Mouse (Mus musculus) layer of hippocampus, adult 2 months (tissue): ENCODE measurements around the gene Opcml. TPM values are rescaled to one million over a fixed set of nuclear protein-coding genes. Genes with fewer than 3 reads are reported as not detected.

Experiments
- DNase-seq, 2 experiments: peaks; one replicate each; pipeline ENCODE4 v3.0.0; 2022; ENCODE audit warnings: low spot score in 2 of 2
- H3K27ac ChIP-seq: fragments of 200-600 bp; 2 replicates; pipeline ENCODE4 v1.8.1; 2022
- H3K4me3 ChIP-seq: fragments of 200-600 bp; 2 replicates; pipeline ENCODE4 v1.8.1; 2022; ENCODE audit warnings: mild to moderate bottlenecking
- CTCF ChIP-seq: fragments of 200-600 bp; conservative IDR thresholded peaks from 2 replicates; pipeline ENCODE4 v1.8.1; 2022; ENCODE audit warnings: antibody characterized with exemption, mild to moderate bottlenecking, moderate library complexity
- total RNA-seq, 2 experiments: library from RNA; stranded (reverse); gene quantifications; 2 replicates each; pipeline ENCODE4 v1.2.3; 2021

Opcml gene
- total RNA-seq, 2 experiments from 2014 or later = 252 to 259 TPM

DNA sequence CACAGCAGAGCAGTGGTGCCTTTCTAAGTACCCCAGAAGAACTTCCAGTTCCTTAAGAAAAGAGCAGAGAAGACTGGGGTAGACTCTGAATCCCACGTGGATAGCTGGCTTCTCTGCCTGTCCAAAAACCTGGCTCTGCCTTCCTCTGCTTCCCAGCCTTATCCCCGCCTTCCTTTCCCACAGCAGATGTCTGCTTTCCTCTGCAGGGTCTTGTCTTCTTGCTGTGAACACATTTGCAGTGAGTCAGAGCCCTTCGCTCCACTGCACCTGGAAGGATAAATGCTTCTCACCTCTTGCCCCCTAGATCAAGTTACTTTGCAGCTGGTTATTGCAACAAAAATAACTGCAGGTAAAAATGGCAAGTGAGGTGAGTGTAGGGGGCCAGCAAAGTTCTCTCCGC is 290.1 kb downstream of the Opcml start:
- TF ChIP-seq CTCF = no peak
- no peak for DNase-seq
- H3K27ac ChIP-seq = 0 out of 2 replicates have a peak overlapping the region, but pooled peaks have one; percentile 7
- no peak overlapping the region for H3K4me3 ChIP-seq

DNA sequence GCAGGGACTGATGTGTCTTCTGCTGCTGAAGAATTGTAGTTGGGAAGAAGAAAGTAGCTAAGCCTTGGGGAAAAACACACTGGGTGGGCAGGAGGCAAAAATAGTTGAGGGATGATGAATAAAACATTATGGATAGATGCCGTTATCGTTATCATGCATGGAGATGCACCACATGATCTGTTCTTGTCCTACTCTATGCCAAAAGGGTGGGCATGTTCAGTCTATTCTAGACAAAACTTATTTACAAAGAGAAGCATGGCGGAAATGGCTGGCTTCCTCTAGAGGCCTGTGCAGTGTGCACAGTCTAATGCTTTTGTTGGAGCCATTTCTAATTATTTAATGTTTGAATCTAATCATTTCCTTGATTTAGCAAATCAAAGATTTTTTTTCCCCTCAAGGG is 293.2 kb downstream of the Opcml start:
- no peak for TF ChIP-seq CTCF
- no peak overlapping the region; the same call in 1 of the 2 replicates for H3K27ac ChIP-seq
- DNase-seq = no peak
- no peak overlapping the region for H3K4me3 ChIP-seq

- H3K4me3 ChIP-seq = no peak overlapping the region
- TF ChIP-seq CTCF = no peak
- DNase-seq = no peak
- H3K27ac ChIP-seq = peak overlapping the region; percentile 54
Measured at GRCm38 (mm10) chr9:28084273-28084726, 293.7 kb downstream of the Opcml start.

GRCm38 (mm10) chr9:28091395-28091794 is 300.8 kb downstream of the Opcml start:
- no peak overlapping the region for H3K4me3 ChIP-seq
- no peak for DNase-seq
- no peak overlapping the region for H3K27ac ChIP-seq
- TF ChIP-seq CTCF = no peak

DNA sequence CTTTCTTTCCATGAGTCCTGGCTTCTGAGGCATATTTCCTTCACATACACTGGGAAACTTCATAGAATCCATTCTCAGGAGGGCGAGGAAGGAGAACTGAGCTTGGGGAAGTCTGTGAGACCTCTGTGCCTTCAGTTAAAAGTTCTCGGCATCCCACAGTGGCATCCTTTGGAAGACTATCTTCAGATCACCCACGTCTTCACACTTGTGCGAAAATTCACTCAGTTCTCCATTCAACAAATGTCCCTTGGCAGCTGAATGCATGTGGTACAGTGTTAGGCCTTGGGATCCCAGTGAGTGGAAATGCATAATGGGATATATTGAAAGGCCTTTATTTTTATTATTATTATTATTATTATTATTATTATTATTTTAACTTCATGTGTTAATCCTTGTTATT is 304.1 kb downstream of the Opcml start:
- Histone ChIP-seq H3K27ac (no peak overlapping the region), H3K4me3 (no peak overlapping the region)
- TF ChIP-seq CTCF = no peak
- DNase-seq = no peak

- TF ChIP-seq CTCF = no peak
- Histone ChIP-seq H3K27ac (no peak overlapping the region), H3K4me3 (no peak overlapping the region)
- no peak for DNase-seq
Measured at GRCm38 (mm10) chr9:28096204-28096603, 305.6 kb downstream of the Opcml start.

- TF ChIP-seq CTCF = no peak
- DNase-seq = no peak
- H3K27ac ChIP-seq = peak overlapping the region; percentile 68
- no peak overlapping the region for H3K4me3 ChIP-seq
Measured at GRCm38 (mm10) chr9:28101981-28102380, 311.4 kb downstream of the Opcml start.

DNA sequence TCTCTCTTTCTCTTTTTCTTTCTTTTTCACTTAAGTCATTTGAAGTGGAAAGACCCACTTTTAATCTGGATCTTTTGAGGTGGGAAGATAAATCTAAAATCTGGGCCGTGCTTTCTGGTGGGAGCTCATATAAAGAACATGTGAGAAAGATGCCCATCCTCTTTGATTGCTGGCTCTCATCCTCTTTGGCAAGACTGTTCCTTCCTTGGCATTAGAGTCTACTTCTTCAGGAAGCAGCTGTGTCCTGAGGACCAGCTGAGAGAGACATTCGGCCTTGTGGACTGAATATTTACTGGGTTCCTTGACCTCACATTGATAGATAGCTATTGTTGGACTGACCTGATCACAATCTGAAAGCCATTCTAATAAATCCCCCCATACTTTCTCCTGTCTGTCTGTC is 331.3 kb downstream of the Opcml start:
- no peak for DNase-seq
- no peak overlapping the region for H3K27ac ChIP-seq
- no peak for TF ChIP-seq CTCF
- H3K4me3 ChIP-seq = no peak overlapping the region

GRCm38 (mm10) chr9:28128735-28129134 is 338.2 kb downstream of the Opcml start:
- DNase-seq = no peak

GRCm38 (mm10) chr9:28131521-28131920 is 340.9 kb downstream of the Opcml start:
- DNase-seq = no peak

More at GRCm38 (mm10) chr9:28128735-28129134, 338.2 kb downstream of the Opcml start:
- H3K4me3 ChIP-seq = no peak overlapping the region
- H3K27ac ChIP-seq = no peak overlapping the region
- no peak for TF ChIP-seq CTCF

DNA sequence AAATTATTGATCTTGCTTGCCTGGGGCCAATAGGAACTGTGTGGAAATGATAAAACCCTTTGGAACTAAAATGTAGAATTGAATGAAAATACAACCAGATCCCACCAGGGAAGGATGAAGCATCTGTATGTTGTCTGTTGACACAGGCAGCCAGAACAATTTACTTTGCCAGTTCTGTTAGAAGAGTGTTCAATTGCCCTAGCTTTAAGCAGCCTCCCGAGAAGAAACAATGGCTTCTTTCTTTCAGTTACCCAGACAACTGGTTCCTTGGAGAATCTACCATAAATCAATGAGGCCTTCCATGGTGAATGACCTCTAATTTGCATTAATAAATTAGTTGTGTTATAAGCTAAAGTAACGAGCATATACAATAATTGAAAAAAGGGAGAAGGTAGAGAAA is 346.0 kb downstream of the Opcml start:
- DNase-seq = no peak
- no peak overlapping the region for H3K4me3 ChIP-seq
- no peak overlapping the region for H3K27ac ChIP-seq
- TF ChIP-seq CTCF = no peak

More at GRCm38 (mm10) chr9:28131521-28131920, 340.9 kb downstream of the Opcml start:
- H3K4me3 ChIP-seq = no peak overlapping the region
- TF ChIP-seq CTCF = no peak
- H3K27ac ChIP-seq = no peak overlapping the region

DNA sequence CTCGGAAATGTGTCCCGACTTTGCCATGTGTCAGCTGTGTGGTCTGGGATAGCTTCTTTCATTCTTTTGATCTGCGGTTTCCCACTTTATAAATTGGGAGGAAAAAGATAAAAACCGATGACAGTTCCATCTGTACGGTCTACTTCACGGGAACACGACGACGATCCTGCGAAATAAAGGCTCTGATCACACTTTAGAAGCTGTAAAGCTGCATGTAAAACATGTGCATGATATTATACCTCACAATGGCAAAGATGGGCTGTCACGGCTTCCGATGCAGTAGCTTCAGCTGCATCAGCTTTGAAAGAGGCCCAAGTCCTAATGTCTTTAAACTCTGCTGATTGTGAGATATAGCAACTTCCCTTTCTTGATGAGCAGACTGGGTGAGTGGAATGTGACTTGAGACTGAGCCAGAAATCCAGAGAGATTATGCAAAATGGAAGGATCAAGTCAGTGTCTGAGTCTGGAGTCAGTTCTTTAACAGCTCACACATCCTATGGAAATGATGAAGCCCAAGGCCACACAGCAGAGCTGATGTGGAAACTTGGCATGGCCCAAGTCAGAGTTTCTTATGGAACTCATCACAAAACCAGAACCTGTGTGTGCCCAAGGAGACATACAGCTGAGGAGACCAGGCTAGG is 349.5 kb downstream of the Opcml start:
- no peak for TF ChIP-seq CTCF
- peak overlapping the region; percentile 43 for H3K27ac ChIP-seq
- H3K4me3 ChIP-seq = no peak overlapping the region
- no peak for DNase-seq

- DNase-seq = no peak
Measured at GRCm38 (mm10) chr9:28149507-28149906, 358.9 kb downstream of the Opcml start.

GRCm38 (mm10) chr9:28153748-28154147 is 363.2 kb downstream of the Opcml start:
- no peak for DNase-seq
- TF ChIP-seq CTCF = no peak
- H3K4me3 ChIP-seq = no peak overlapping the region
- no peak overlapping the region for H3K27ac ChIP-seq

More at GRCm38 (mm10) chr9:28149507-28149906, 358.9 kb downstream of the Opcml start:
- Histone ChIP-seq H3K4me3 (no peak overlapping the region), H3K27ac (0 out of 2 replicates have a peak overlapping the region, but pooled peaks have one; percentile 32)
- TF ChIP-seq CTCF = no peak

GRCm38 (mm10) chr9:28157092-28157491 is 366.5 kb downstream of the Opcml start:
- no peak for TF ChIP-seq CTCF
- DNase-seq = no peak
- Histone ChIP-seq H3K27ac (no peak overlapping the region), H3K4me3 (no peak overlapping the region)
